Mouse (Mus musculus) cortical plate, adult 2 months (tissue): ENCODE results near the gene Cnot2.

Experiments used
- CTCF ChIP-seq: fragments of 200-500 bp; IDR thresholded peaks from 2 replicates; pipeline ENCODE4 v1.5.1; 2011; ENCODE audit warnings: mild to moderate bottlenecking, control low read depth, low read length; ENCODE audit not compliant: insufficient read depth; ENCODE audit errors: extremely low read depth
- POLR2A ChIP-seq: fragments of 200-500 bp; IDR thresholded peaks from 2 replicates; pipeline ENCODE4 v1.6.1; 2011; ENCODE audit warnings: mild to moderate bottlenecking, low read length, control low read depth; ENCODE audit not compliant: insufficient read depth; ENCODE audit errors: extremely low read depth

DNA sequence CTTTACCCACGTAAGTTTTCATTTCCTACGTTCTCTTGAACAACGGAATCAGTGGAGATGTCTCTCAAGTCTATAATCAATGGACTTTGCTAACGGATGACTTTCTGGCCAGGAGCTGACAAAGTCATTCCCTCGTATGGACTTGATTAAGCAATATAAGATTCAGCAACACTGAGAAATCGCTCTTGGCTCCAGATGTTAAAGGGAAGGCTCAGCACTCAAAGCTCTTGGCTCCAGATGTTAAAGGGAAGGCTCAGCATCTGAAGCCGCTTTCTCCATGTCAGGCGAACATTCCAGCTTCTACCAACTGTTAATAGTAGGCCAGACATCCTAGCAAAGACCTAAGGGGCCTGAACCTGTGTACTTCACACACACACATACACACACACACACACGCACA, 134.1 kb downstream of the Cnot2 start:
- TF ChIP-seq POLR2A (no peak), CTCF (no peak)
